Mouse (Mus musculus): Measurements from ENCODE around the gene Ankrd28. TPM values are rescaled to one million over a fixed set of nuclear protein-coding genes. Genes with fewer than 3 reads are reported as not detected.

Ankrd28 gene
- total RNA-seq, 4 experiments from 2014 or later = 25.0 to 34.2 (median 29.3) TPM

- DNase-seq (ENCODE audit: low spot score) = no peak
Observed at GRCm38 (mm10) chr14:31715669-31716068, 114.8 kb downstream of the Ankrd28 start.

- DNase-seq (ENCODE audit: low spot score) = no peak
Observed at GRCm38 (mm10) chr14:31709343-31709742, 121.1 kb downstream of the Ankrd28 start.

- no peak for DNase-seq (ENCODE audit: low spot score)
Observed at GRCm38 (mm10) chr14:31700376-31700775, 130.1 kb downstream of the Ankrd28 start.

GRCm38 (mm10) chr14:31697755-31698154 lies 132.7 kb downstream of the Ankrd28 start:
- DNase-seq (ENCODE audit: low spot score) = no peak

- DNase-seq (ENCODE audit: low spot score) = peak; percentile 13
Observed at GRCm38 (mm10) chr14:31697346-31697745, 133.1 kb downstream of the Ankrd28 start.

- DNase-seq (ENCODE audit: low spot score) = no peak
Observed at GRCm38 (mm10) chr14:31696985-31697303, 133.5 kb downstream of the Ankrd28 start.

- DNase-seq (ENCODE audit: low spot score) = no peak
Observed at GRCm38 (mm10) chr14:31696206-31696984, 134.1 kb downstream of the Ankrd28 start.

GRCm38 (mm10) chr14:31692536-31692935 lies 137.9 kb downstream of the Ankrd28 start:
- no peak for DNase-seq (ENCODE audit: low spot score)

GRCm38 (mm10) chr14:31686231-31686630 lies 144.2 kb downstream of the Ankrd28 start:
- no peak for DNase-seq (ENCODE audit: low spot score)

GRCm38 (mm10) chr14:31685680-31686079 lies 144.8 kb downstream of the Ankrd28 start:
- no peak for DNase-seq (ENCODE audit: low spot score)

GRCm38 (mm10) chr14:31684343-31685040 lies 146.0 kb downstream of the Ankrd28 start:
- no peak for DNase-seq (ENCODE audit: low spot score)

- DNase-seq (ENCODE audit: low spot score) = no peak
Observed at GRCm38 (mm10) chr14:31683610-31684009, 146.8 kb downstream of the Ankrd28 start.

GRCm38 (mm10) chr14:31681931-31682555 lies 148.4 kb downstream of the Ankrd28 start:
- no peak for DNase-seq (ENCODE audit: low spot score)

- no peak for DNase-seq (ENCODE audit: low spot score)
Observed at GRCm38 (mm10) chr14:31681291-31681690, 149.2 kb downstream of the Ankrd28 start.

GRCm38 (mm10) chr14:31680656-31681055 lies 149.8 kb downstream of the Ankrd28 start:
- no peak for DNase-seq (ENCODE audit: low spot score)

- DNase-seq (ENCODE audit: low spot score) = no peak
Observed at GRCm38 (mm10) chr14:31671635-31672320, 158.7 kb downstream of the Ankrd28 start.

GRCm38 (mm10) chr14:31669642-31670490 lies 160.6 kb downstream of the Ankrd28 start:
- DNase-seq (ENCODE audit: low spot score) = peak; percentile 76

GRCm38 (mm10) chr14:31669161-31669611 lies 161.3 kb downstream of the Ankrd28 start:
- peak; percentile 81 for DNase-seq (ENCODE audit: low spot score)

GRCm38 (mm10) chr14:31668326-31668725 lies 162.1 kb downstream of the Ankrd28 start:
- no peak for DNase-seq (ENCODE audit: low spot score)

- no peak for DNase-seq (ENCODE audit: low spot score)
Observed at GRCm38 (mm10) chr14:31667741-31668140, 162.7 kb downstream of the Ankrd28 start.
